Mouse (Mus musculus) retina, adult 2 months (tissue): ENCODE data around the gene Rpap1.

Experiments
- DNase-seq: peaks from one replicate; pipeline ENCODE4 v3.0.0-alpha.2; 2012; ENCODE audit warnings: low read depth, low spot score

Rpap1 gene

GRCm38 (mm10) chr2:119787206-119787883, at the start of gene Rpap1:
Rpap1 (minus strand) TSS chr2:119787537.
- peak; percentile 61 for DNase-seq

GRCm38 (mm10) chr2:119834231-119834630, 46.9 kb upstream of the Rpap1 start:
- no peak for DNase-seq

GRCm38 (mm10) chr2:119830579-119830978, 43.2 kb upstream of the Rpap1 start:
- no peak for DNase-seq

- DNase-seq: no peak
Observed at GRCm38 (mm10) chr2:119821136-119821535, 33.8 kb upstream of the Rpap1 start.

GRCm38 (mm10) chr2:119818668-119819272, 31.4 kb upstream of the Rpap1 start:
- DNase-seq: no peak

- DNase-seq: no peak
Observed at GRCm38 (mm10) chr2:119817047-119817446, 29.7 kb upstream of the Rpap1 start.

GRCm38 (mm10) chr2:119816611-119817010, 29.3 kb upstream of the Rpap1 start:
- DNase-seq: no peak

- no peak for DNase-seq
Observed at GRCm38 (mm10) chr2:119814376-119814933, 27.1 kb upstream of the Rpap1 start.

- no peak for DNase-seq
Observed at GRCm38 (mm10) chr2:119811490-119812146, 24.3 kb upstream of the Rpap1 start.

- DNase-seq: no peak
Observed at GRCm38 (mm10) chr2:119810890-119811289, 23.6 kb upstream of the Rpap1 start.

- DNase-seq: no peak
Observed at GRCm38 (mm10) chr2:119808881-119809280, 21.5 kb upstream of the Rpap1 start.

GRCm38 (mm10) chr2:119808438-119808837, 21.1 kb upstream of the Rpap1 start:
- DNase-seq: no peak

- DNase-seq: no peak
Observed at GRCm38 (mm10) chr2:119805536-119805935, 18.2 kb upstream of the Rpap1 start.

- DNase-seq: no peak
Observed at GRCm38 (mm10) chr2:119804776-119805175, 17.4 kb upstream of the Rpap1 start.

GRCm38 (mm10) chr2:119804275-119804628, 16.9 kb upstream of the Rpap1 start:
- DNase-seq: no peak

- no peak for DNase-seq
Observed at GRCm38 (mm10) chr2:119803618-119804274, 16.4 kb upstream of the Rpap1 start.

GRCm38 (mm10) chr2:119802767-119803617, 15.7 kb upstream of the Rpap1 start:
- peak; percentile 52 for DNase-seq

- no peak for DNase-seq
Observed at GRCm38 (mm10) chr2:119800876-119801846, 13.8 kb upstream of the Rpap1 start.

- DNase-seq: no peak
Observed at GRCm38 (mm10) chr2:119799961-119800550, 12.7 kb upstream of the Rpap1 start.
